Mouse (Mus musculus) cerebellum, adult (tissue): ENCODE measurements at regions not wholly inside any gene's neighbourhood (a gene's known extent, or its start where the extent isn't known, plus 50 kb on each side); places are given as distances from the start of the nearest gene placed in this dataset.

Source experiments
- ATAC-seq: cut with Nextera tagmentation; 2 replicates; pipeline ENCODE4 v1.9.2; 2017; ENCODE audit warnings: mild to moderate bottlenecking, moderate library complexity, mixed read lengths; ENCODE audit not compliant: insufficient number of reproducible peaks, low FRiP score, low TSS enrichment

DNA sequence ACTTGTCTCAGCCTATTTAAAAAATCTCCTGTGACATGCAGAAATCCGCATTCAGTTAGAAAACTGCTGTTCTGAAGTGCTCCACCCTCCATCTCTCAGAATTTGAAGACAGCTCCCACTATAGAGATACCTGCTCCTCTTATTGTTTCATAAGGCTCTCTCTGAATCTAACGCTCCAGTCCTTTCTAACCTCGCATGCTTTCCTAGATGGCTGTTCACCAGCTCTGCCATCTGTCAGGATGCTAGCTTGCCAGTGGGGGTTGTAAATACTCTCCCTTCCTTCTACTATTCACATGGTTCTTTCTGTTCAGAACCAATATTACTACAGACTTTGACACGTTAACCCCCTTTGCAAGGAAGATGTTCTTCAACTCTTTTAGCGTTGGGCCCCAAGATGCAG lies 123.3 kb upstream of the Gm10801 start:
- peak; percentile 72 for ATAC-seq

DNA sequence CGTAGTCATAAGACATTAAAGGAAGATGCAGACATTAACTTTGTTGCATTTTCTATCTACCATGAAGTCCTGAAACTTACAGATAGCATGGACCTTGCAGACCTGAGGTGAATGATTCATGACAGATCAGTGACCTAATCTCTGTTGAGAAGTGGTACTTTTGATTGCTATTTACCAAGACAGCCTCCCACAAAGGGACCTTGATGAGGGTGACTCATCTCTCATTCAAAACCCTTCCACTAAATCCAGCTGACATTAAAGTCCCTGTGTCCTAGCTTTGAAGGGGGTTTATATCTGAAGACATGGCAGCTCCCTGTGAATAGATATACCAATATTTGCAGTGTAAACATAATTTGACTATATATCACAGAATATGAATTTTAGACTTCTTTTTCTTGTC lies 96.2 kb upstream of the Gm10801 start:
- no peak for ATAC-seq
